Mouse (Mus musculus) thymus, adult 2 months (tissue): ENCODE measurements around the gene E2f8. TPM values are rescaled to one million over a fixed set of nuclear protein-coding genes. Genes with fewer than 3 reads are reported as not detected.

Experiments used
- DNase-seq: peaks from one replicate; pipeline ENCODE4 v3.0.0; 2021
- H3K27ac ChIP-seq: fragments of 200-500 bp; 2 replicates; pipeline ENCODE4 v1.5.1; 2012; ENCODE audit warnings: low read length, control low read depth; ENCODE audit not compliant: control insufficient read depth, insufficient read depth
- H3K27me3 ChIP-seq: fragments of 200-500 bp; 2 replicates; pipeline ENCODE4 v1.6.1; 2012; ENCODE audit warnings: mild to moderate bottlenecking, low read length, moderate library complexity, mixed read lengths; ENCODE audit not compliant: control insufficient read depth, insufficient read depth
- H3K36me3 ChIP-seq: fragments of 200-500 bp; 2 replicates; pipeline ENCODE4 v1.6.1; 2012; ENCODE audit warnings: mild to moderate bottlenecking, low read length, moderate library complexity; ENCODE audit not compliant: control insufficient read depth, insufficient read depth
- H3K4me1 ChIP-seq: fragments of 200-500 bp; replicated peaks from 2 replicates; pipeline ENCODE4 v1.6.1; 2012; ENCODE audit warnings: low read length; ENCODE audit not compliant: control insufficient read depth, insufficient read depth
- H3K4me3 ChIP-seq: fragments of 200-500 bp; 2 replicates; pipeline ENCODE4 v1.5.1; 2012; ENCODE audit warnings: mild to moderate bottlenecking, low read length, control low read depth, moderate library complexity; ENCODE audit not compliant: control insufficient read depth, insufficient read depth
- CTCF ChIP-seq: fragments of 200-500 bp; IDR thresholded peaks from 2 replicates; pipeline ENCODE4 v1.5.1; 2012; ENCODE audit warnings: mild to moderate bottlenecking, control low read depth, low read length, moderate library complexity, borderline replicate concordance; ENCODE audit not compliant: control insufficient read depth, poor library complexity, insufficient read depth; ENCODE audit errors: extremely low read depth
- POLR2A ChIP-seq: fragments of 200-500 bp; IDR thresholded peaks from 2 replicates; pipeline ENCODE4 v1.6.1; 2012; ENCODE audit warnings: mild to moderate bottlenecking, low read length, control low read depth, moderate library complexity; ENCODE audit not compliant: control insufficient read depth, poor library complexity, insufficient read depth; ENCODE audit errors: extremely low read depth
- WGBS: fragments of 180-500 bp; shearing (Covaris S2); methylation state at CpG from one replicate; pipeline ENCODE4 v1.1.7; 2018; 5-methylcytosine and 5-hydroxymethylcytosine counted together
- polyA plus RNA-seq: library from polyadenylated mRNA; depleted of rRNA; stranded (reverse); fragments of >200 nt; gene quantifications from 2 replicates; pipeline ENCODE4 v1.2.3, GENCODE M21; 2012

E2f8 gene
- polyA plus RNA-seq, 1 experiment: 28.3 TPM

GRCm38 (mm10) chr7:48917463-48917862 is 36.1 kb upstream of the E2f8 start:
- H3K27ac ChIP-seq: no peak overlapping the region
- 69% methylated on average over 5 of the region's 5 CpGs for WGBS
- no peak for DNase-seq

GRCm38 (mm10) chr7:48914630-48915506 is 33.5 kb upstream of the E2f8 start:
- no peaks in the 10 kb centered on the region; the same call in 1 of the 2 replicates for H3K27me3 ChIP-seq
- H3K36me3 ChIP-seq: no peaks in the 10 kb centered on the region
- WGBS: 86% methylated on average over 12 of the region's 12 CpGs
- no peak overlapping the region for H3K4me3 ChIP-seq
- TF ChIP-seq CTCF (no peak), POLR2A (no peak)
- H3K27ac ChIP-seq: no peak overlapping the region
- peaks cover 4% of the 10 kb centered on the region for H3K4me1 ChIP-seq
- no peak for DNase-seq

More at GRCm38 (mm10) chr7:48917463-48917862, 36.1 kb upstream of the E2f8 start:
- Histone ChIP-seq H3K4me3 (no peak overlapping the region), H3K36me3 (no peaks in the 10 kb centered on the region), H3K27me3 (no peaks in the 10 kb centered on the region; the same call in 1 of the 2 replicates), H3K4me1 (no peaks in the 10 kb centered on the region)
- TF ChIP-seq POLR2A (no peak), CTCF (no peak)

GRCm38 (mm10) chr7:48911146-48911545 is 29.8 kb upstream of the E2f8 start:
- Histone ChIP-seq H3K27me3 (no peaks in the 10 kb centered on the region; the same call in 1 of the 2 replicates), H3K36me3 (no peaks in the 10 kb centered on the region), H3K27ac (no peak overlapping the region), H3K4me1 (peaks cover 19% of the 10 kb centered on the region), H3K4me3 (no peak overlapping the region)
- TF ChIP-seq CTCF (no peak), POLR2A (no peak)
- no peak for DNase-seq

DNA sequence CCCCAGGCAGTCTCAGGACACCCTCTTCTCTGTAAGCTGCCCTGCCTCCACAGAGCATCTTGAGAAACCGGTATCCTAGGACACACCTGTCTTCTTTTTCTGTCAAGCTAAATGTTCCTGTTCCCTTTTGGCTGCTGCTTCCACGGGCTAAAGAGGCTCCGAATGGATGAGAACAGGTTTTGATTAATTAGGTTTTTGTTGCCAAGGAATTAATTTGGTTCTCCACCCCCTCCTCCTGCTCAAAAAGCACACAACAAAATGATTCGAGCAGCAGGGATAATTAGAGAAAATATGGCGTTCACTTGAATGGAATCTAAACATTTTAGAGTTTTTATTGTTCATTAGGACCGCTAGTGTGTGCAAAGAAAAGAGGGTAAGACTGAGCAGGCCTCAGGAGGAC is 28.9 kb upstream of the E2f8 start:
- Histone ChIP-seq H3K36me3 (no peaks in the 10 kb centered on the region), H3K27ac (no peak overlapping the region), H3K27me3 (no peaks in the 10 kb centered on the region), H3K4me3 (no peak overlapping the region), H3K4me1 (peaks cover 19% of the 10 kb centered on the region)
- DNase-seq: no peak
- 94% methylated on average over 6 of the region's 6 CpGs for WGBS
- TF ChIP-seq POLR2A (no peak), CTCF (no peak)

DNA sequence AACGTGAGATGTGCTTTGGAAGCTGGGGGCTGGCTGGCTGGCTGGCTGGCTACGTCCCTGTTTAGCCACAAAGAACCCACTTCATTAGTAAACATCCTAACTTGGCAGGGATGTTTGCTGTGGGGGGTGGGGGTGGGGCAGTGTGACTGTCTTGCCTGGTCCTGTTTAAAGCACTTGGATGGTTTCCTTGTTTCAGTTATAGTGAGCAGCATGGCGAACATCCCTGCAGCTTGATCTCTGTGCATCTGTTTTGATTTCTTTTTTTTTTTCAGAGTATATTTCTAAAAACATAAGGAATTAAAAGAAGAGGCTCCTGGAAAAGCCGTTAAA is 27.9 kb upstream of the E2f8 start:
- DNase-seq: no peak

DNA sequence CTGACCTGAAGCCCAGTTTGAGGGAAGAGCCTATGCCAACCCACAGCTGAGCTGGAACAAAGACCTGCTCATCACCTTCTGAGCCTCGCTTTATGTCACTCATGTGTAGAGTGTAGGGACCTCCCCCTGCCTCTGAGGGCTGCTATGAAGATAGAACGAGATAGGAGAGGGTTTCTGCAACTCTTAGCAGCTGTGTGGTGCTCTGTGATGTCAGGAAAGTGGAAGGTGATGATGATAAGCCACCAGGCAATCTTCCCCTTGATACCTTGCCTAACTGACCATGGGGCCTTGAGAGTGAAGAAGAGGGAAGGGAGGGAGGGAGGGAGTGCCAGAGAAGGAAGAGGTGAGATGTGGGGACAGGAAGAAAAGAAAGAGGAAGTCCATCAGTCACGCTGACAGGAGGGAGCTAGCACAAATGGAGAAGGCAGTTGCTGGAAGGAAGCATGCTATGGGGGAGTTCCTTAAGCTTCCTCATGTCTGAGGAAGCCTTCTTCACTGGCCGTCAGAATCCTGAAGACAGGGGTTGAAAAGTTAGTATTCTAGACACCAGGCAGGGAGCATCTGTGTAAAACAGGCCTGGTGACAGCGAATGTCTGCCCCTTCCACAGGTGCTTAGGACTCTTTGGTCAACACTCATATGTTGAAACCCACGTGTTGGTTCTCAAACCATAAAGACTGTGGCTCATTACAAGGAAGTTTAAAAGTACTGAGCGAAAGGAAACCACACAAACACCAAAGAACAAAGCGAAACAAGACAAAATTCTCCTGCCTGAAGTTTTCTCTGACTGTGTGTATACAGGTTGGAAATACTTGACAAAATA is 27.3 kb upstream of the E2f8 start, which contains the start of gene Nav2:
Gene Nav2 (plus strand): TSS at position 196 of the 821 bp plus-strand sequence.
- no peak within 1 kb of the TSS for H3K4me3 ChIP-seq

More for the DNA sequence above, 27.9 kb upstream of the E2f8 start:
- TF ChIP-seq CTCF: no peak
- no peak for TF ChIP-seq POLR2A
- Histone ChIP-seq H3K27me3 (no peaks in the 10 kb centered on the region), H3K4me3 (no peak overlapping the region), H3K36me3 (no peaks in the 10 kb centered on the region), H3K4me1 (peaks cover 19% of the 10 kb centered on the region), H3K27ac (peak overlapping the region; percentile 52)
- 11% methylated on average over 4 of the region's 4 CpGs for WGBS

DNA sequence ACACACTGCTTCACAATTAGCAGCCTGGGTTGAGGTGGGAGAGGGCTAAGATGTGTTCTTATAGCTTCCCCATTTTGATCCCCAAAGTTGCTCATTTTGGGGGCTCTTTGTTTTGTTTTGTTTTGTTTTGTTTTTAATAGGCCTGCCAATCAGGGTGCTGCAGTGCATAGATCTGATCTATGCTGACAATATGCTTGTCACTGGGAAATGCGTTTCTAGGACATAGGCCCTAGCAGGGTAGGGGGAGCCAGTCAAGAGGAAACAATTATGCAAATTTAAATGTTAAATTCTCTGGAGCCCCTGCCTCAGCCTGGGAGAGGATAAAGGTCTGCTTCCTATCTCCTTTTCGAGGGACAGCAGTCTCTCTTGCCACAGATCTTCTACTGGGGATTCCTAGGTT is 21.1 kb upstream of the E2f8 start:
- no peak overlapping the region for H3K27ac ChIP-seq
- WGBS: 86% methylated on average over 2 of the region's 2 CpGs
- no peak for TF ChIP-seq CTCF
- no peak for TF ChIP-seq POLR2A
- no peaks in the 10 kb centered on the region for H3K36me3 ChIP-seq
- H3K4me1 ChIP-seq: peaks cover 21% of the 10 kb centered on the region
- H3K4me3 ChIP-seq: no peak overlapping the region
- DNase-seq: no peak
- no peaks in the 10 kb centered on the region for H3K27me3 ChIP-seq

More for the DNA sequence above, 27.3 kb upstream of the E2f8 start, which contains the start of gene Nav2:
- peaks cover 19% of the 10 kb centered on the region for H3K4me1 ChIP-seq
- H3K36me3 ChIP-seq: no peaks in the 10 kb centered on the region
- WGBS: 2% methylated on average over 8 of the region's 8 CpGs
- TF ChIP-seq CTCF (no peak), POLR2A (no peak)
- peak; percentile 22 for DNase-seq
- no peaks in the 10 kb centered on the region for H3K27me3 ChIP-seq
- H3K27ac ChIP-seq: peak within 1 kb of the TSS; percentile 71
